Mouse (Mus musculus) limb, embryonic 10.5 days (tissue): ENCODE results near the gene Pik3r6. TPM values are rescaled to one million over a fixed set of nuclear protein-coding genes. Genes with fewer than 3 reads are reported as not detected.

ENCODE experiments used
- polyA plus RNA-seq: library from polyadenylated mRNA; unstranded; fragments of >200 nt; fragmentation: Nextera tagmentation; extraction: Ambion mirVana; gene quantifications from 2 replicates; pipeline ENCODE4 v1.2.1, GENCODE M21; 2016

The Pik3r6 gene
- polyA plus RNA-seq, 1 experiment from 2014 or later, result 2.7 TPM

Other genes starting within 250 kb of the Pik3r6 start
- gene Ntn1, start 102.2 kb upstream of the Pik3r6 start, polyA plus RNA-seq, result 4.8 and 7.7 TPM in 2 replicates
- gene Pik3r5, start 70.9 kb upstream of the Pik3r6 start, polyA plus RNA-seq, result 1.3 and 1.5 TPM in 2 replicates
- 0.11 and 0.16 TPM in 2 replicates for gene Mfsd6l, start 53.2 kb downstream of the Pik3r6 start, polyA plus RNA-seq
- gene Ccdc42, start 84.0 kb downstream of the Pik3r6 start, polyA plus RNA-seq, result 0.64 and 0.89 TPM in 2 replicates
- gene Myh10, start 188.5 kb downstream of the Pik3r6 start, polyA plus RNA-seq, result 138 and 176 TPM in 2 replicates